Mouse (Mus musculus) ES-Bruce4 (cell line): Measurements from ENCODE around the gene Chka.

ENCODE experiments used
- CTCF ChIP-seq: IDR thresholded peaks from one replicate; pipeline ENCODE4 v1.8.1; 2011; ENCODE audit warnings: low read depth, low read length
- EP300 ChIP-seq: IDR thresholded peaks from 2 replicates; pipeline ENCODE4 v1.6.1; 2011; ENCODE audit warnings: low read depth, low read length; ENCODE audit not compliant: insufficient read depth
- POLR2A ChIP-seq: IDR thresholded peaks from one replicate; pipeline ENCODE4 v1.8.1; 2011; ENCODE audit warnings: low read length; ENCODE audit not compliant: insufficient read depth

DNA sequence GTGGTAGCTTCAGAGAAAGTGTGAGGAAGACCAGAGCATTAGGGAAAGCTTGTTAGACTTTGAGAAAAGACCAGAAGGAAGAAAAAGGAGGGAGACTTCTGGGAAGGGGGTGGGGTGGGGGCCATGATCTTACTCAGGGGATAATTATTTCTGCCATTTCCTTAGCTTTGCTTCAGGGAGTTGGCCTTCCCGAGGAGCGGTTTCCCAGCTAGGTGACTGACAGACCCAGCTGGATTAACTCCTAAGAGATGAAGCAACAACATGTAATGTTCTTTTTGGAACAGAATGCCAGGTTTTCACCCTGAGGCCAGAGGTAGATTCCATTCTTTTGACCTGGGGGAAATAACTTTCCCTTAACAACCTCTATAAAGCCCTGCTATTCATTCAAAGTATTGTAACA is 11.9 kb upstream of the Chka start:
- TF ChIP-seq CTCF (no peak), POLR2A (no peak), EP300 (no peak)
